Mouse (Mus musculus) neutrophil, adult 65 days (primary cell): Measurements from ENCODE around the gene Cacybp. TPM values are rescaled to one million over a fixed set of nuclear protein-coding genes. Genes with fewer than 3 reads are reported as not detected.

ENCODE experiments used
- total RNA-seq: library from RNA; stranded (reverse); gene quantifications from 2 replicates; pipeline ENCODE4 v1.2.4, GENCODE M21; 2023

The Cacybp gene
- total RNA-seq = 26.8 TPM in 2 replicates

GRCm38 (mm10) chr1:160212703-160213669 is at the start of gene Cacybp:
TSS of gene Cacybp (minus strand) at chr1:160212875.

GRCm38 (mm10) chr1:160194529-160195336 is 17.9 kb downstream of the Cacybp start, which contains the start of gene Mrps14:
TSS of gene Mrps14 (plus strand) at chr1:160195215.

GRCm38 (mm10) chr1:160153480-160153879 is 59.2 kb downstream of the Cacybp start, which contains the start of gene Tnn:
TSS of gene Tnn (minus strand) at chr1:160153580.

Other genes with a start within 250 kb of the Cacybp start
- gene 4930523C07Rik, start 168.5 kb downstream of the Cacybp start, total RNA-seq = 130 and 154 TPM in 2 replicates
- not detected in 2 replicates for gene Tnn, start 59.3 kb downstream of the Cacybp start, total RNA-seq
- 30.6 and 35.8 TPM in 2 replicates for gene Mrps14, start 17.7 kb downstream of the Cacybp start, total RNA-seq